Mouse (Mus musculus) C2C12 (cell line): ENCODE results near the gene Slc25a3. TPM values are rescaled to one million over a fixed set of nuclear protein-coding genes. Genes with fewer than 3 reads are reported as not detected.

Source experiments
- H3K27me3 ChIP-seq: one replicate; pipeline ENCODE4 v1.6.1; 2011; ENCODE audit not compliant: control insufficient read depth, insufficient read depth, insufficient read length
- H3K36me3 ChIP-seq: one replicate; pipeline ENCODE4 v1.6.1; 2011; ENCODE audit not compliant: control insufficient read depth, insufficient read depth
- H3K4me3 ChIP-seq: one replicate; pipeline ENCODE4 v1.5.1; 2011; ENCODE audit warnings: mild to moderate bottlenecking, control low read depth; ENCODE audit not compliant: poor library complexity, insufficient read depth, severe bottlenecking
- H3K79me2 ChIP-seq: one replicate; pipeline ENCODE4 v1.6.1; 2011; ENCODE audit not compliant: control insufficient read depth, insufficient read depth
- H3K79me3 ChIP-seq: one replicate; pipeline ENCODE4 v1.6.1; 2011; ENCODE audit warnings: low read depth, control low read depth
- H3ac ChIP-seq: one replicate; pipeline ENCODE3; 2011; ENCODE audit warnings: low read depth; ENCODE audit not compliant: control insufficient read depth, insufficient read length
- CEBPB ChIP-seq: IDR thresholded peaks from one replicate; pipeline ENCODE4 v1.6.1; 2011; ENCODE audit warnings: low read depth, mild to moderate bottlenecking, control low read depth, moderate library complexity
- CTCF ChIP-seq: IDR thresholded peaks from one replicate; pipeline ENCODE4 v1.5.1; 2011; ENCODE audit not compliant: control insufficient read depth, insufficient read depth, insufficient read length
- FOSL1 ChIP-seq: IDR thresholded peaks from one replicate; pipeline ENCODE4 v1.8.0; 2011; ENCODE audit warnings: mild to moderate bottlenecking, low read length; ENCODE audit not compliant: poor library complexity, insufficient read depth, severe bottlenecking
- MAX ChIP-seq: IDR thresholded peaks from one replicate; pipeline ENCODE4 v1.6.1; 2011; ENCODE audit warnings: mild to moderate bottlenecking, control low read depth
- MYOD1 ChIP-seq: IDR thresholded peaks from one replicate; pipeline ENCODE4 v1.6.1; 2011; ENCODE audit warnings: low read depth; ENCODE audit not compliant: control insufficient read depth, insufficient read length
- MYOG ChIP-seq: IDR thresholded peaks from one replicate; pipeline ENCODE4 v1.6.1; 2011; ENCODE audit not compliant: control insufficient read depth, insufficient read length; ENCODE audit errors: extremely low read depth
- USF1 ChIP-seq: IDR thresholded peaks from one replicate; pipeline ENCODE4 v1.6.1; 2011; ENCODE audit warnings: low read depth, mild to moderate bottlenecking, control low read depth, moderate library complexity
- polyA plus RNA-seq: library from polyadenylated mRNA; unstranded; fragments of >200 nt; fragmentation: generic; extraction: Trizol; gene quantifications from one replicate; pipeline ENCODE4 v1.2.1, GENCODE M21; 2012; ENCODE audit warnings: missing spikeins

Gene Slc25a3
- polyA plus RNA-seq, 1 experiment: 722 TPM

GRCm38 (mm10) chr10:91162511-91163163 is 38.8 kb upstream of the Slc25a3 start:
- no peak overlapping the region for H3K4me3 ChIP-seq
- H3K36me3 ChIP-seq: peaks cover 92% of the 10 kb centered on the region
- peaks cover 98% of the 10 kb centered on the region for H3K79me2 ChIP-seq
- H3K79me3 ChIP-seq: peaks cover 75% of the 10 kb centered on the region
- H3ac ChIP-seq: no peak overlapping the region
- no peaks in the 10 kb centered on the region for H3K27me3 ChIP-seq
- TF ChIP-seq CEBPB (no peak), FOSL1 (no peak), CTCF (no peak), MYOD1 (no peak), MAX (no peak), USF1 (no peak), MYOG (no peak)

- H3K4me3 ChIP-seq: no peak overlapping the region
- H3K27me3 ChIP-seq: no peaks in the 10 kb centered on the region
- peaks cover 74% of the 10 kb centered on the region for H3K79me3 ChIP-seq
- no peak overlapping the region for H3ac ChIP-seq
- H3K79me2 ChIP-seq: peaks cover 98% of the 10 kb centered on the region
- peaks cover 97% of the 10 kb centered on the region for H3K36me3 ChIP-seq
- no peak for TF ChIP-seq CEBPB
- no peak for TF ChIP-seq MYOG
- TF ChIP-seq USF1: no peak
These were observed 38.2 kb upstream of the Slc25a3 start for GRCm38 (mm10) chr10:91162077-91162476.

- Histone ChIP-seq H3K79me2 (peaks cover 98% of the 10 kb centered on the region), H3ac (no peak overlapping the region), H3K27me3 (no peaks in the 10 kb centered on the region), H3K79me3 (peaks cover 74% of the 10 kb centered on the region), H3K36me3 (peaks cover 98% of the 10 kb centered on the region), H3K4me3 (no peak overlapping the region)
- TF ChIP-seq MYOD1: no peak
- TF ChIP-seq CEBPB: no peak
- no peak for TF ChIP-seq USF1
- TF ChIP-seq CTCF: no peak
- no peak for TF ChIP-seq FOSL1
- no peak for TF ChIP-seq MYOG
- TF ChIP-seq MAX: no peak
These were observed 37.1 kb upstream of the Slc25a3 start for GRCm38 (mm10) chr10:91161006-91161405.

- Histone ChIP-seq H3K27me3 (no peaks in the 10 kb centered on the region), H3K79me3 (peaks cover 75% of the 10 kb centered on the region), H3K79me2 (peaks cover 98% of the 10 kb centered on the region), H3K4me3 (no peak overlapping the region), H3K36me3 (peaks cover 98% of the 10 kb centered on the region), H3ac (no peak overlapping the region)
- TF ChIP-seq MYOD1: peak; percentile 75
- peak; percentile 23 for TF ChIP-seq USF1
- TF ChIP-seq FOSL1: peak; percentile 77
- TF ChIP-seq MAX: peak; percentile 68
- no peak for TF ChIP-seq CEBPB
- TF ChIP-seq MYOG: no peak
These were observed 34.6 kb upstream of the Slc25a3 start for GRCm38 (mm10) chr10:91158442-91158841.

- TF ChIP-seq USF1 (no peak), CTCF (no peak), FOSL1 (no peak), MAX (no peak), CEBPB (no peak), MYOD1 (no peak), MYOG (no peak)
- H3K36me3 ChIP-seq: peaks cover 98% of the 10 kb centered on the region
- H3K79me2 ChIP-seq: peaks cover 98% of the 10 kb centered on the region
- H3K79me3 ChIP-seq: peaks cover 65% of the 10 kb centered on the region
- no peak overlapping the region for H3ac ChIP-seq
- H3K27me3 ChIP-seq: no peaks in the 10 kb centered on the region
- H3K4me3 ChIP-seq: no peak overlapping the region
These were observed 32.5 kb upstream of the Slc25a3 start for GRCm38 (mm10) chr10:91156338-91156737.

- H3K79me3 ChIP-seq: peaks cover 52% of the 10 kb centered on the region
- H3K4me3 ChIP-seq: no peak overlapping the region
- TF ChIP-seq CTCF: no peak
- no peak for TF ChIP-seq MAX
- no peak for TF ChIP-seq CEBPB
- TF ChIP-seq MYOD1: no peak
- no peak for TF ChIP-seq USF1
- H3K27me3 ChIP-seq: no peaks in the 10 kb centered on the region
- no peak overlapping the region for H3ac ChIP-seq
- peaks cover 98% of the 10 kb centered on the region for H3K36me3 ChIP-seq
- H3K79me2 ChIP-seq: peaks cover 96% of the 10 kb centered on the region
These were observed 30.1 kb upstream of the Slc25a3 start for GRCm38 (mm10) chr10:91153894-91154503.
